Mouse (Mus musculus) kidney, adult 9 months (tissue): Measurements from ENCODE around the gene Baiap2l2.

Experiments
- DNase-seq: peaks from one replicate; pipeline ENCODE4 v3.0.0; 2022

The Baiap2l2 gene

DNA sequence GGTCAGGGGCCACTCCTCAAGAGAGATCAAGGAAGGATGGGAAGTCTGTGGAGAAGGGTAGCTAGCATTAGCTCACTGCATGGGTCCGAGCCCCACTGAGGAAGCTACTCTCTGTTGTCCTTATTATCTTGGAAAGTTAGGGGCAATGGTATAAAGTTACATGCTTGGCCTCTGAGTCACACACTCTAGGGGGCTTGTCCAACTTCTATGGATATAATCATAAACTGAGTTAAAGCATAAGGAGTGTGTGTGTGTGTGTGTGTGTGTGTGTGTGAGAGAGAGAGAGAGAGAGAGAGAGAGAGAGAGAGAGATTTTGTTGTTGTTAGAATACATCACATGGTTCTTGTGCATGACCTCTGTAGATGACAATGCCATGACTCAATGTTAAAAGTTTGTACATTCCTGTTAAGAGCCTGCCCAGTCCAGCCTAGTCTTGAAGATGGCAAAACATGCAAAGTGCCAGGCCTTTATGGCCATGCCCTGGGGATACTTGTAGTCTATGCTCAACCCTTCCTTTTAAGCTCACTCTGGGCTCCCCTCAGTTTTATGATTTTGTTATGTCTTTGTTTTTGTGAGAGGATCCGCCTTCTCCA lies 14.3 kb upstream of the Baiap2l2 start:
- no peak for DNase-seq

DNA sequence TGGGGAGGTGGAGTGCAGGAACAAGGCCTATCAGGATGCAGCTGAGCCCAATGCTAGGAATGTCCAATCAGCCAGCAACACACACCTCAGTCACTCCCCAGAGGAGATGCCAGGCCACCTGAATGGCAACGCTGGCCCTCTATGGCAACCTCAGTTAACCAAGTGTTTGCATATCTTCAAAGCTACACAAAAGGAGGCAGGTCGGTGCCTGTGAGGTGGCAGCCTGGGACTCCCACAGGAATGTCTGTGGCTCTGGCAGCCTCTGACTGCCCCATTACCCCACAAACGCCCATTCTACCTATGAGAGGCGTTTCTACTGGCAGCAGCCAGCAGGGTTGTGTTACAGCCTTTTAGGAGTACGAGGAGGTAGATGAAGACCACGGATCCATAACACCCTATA lies 13.2 kb upstream of the Baiap2l2 start:
- DNase-seq = no peak

DNA sequence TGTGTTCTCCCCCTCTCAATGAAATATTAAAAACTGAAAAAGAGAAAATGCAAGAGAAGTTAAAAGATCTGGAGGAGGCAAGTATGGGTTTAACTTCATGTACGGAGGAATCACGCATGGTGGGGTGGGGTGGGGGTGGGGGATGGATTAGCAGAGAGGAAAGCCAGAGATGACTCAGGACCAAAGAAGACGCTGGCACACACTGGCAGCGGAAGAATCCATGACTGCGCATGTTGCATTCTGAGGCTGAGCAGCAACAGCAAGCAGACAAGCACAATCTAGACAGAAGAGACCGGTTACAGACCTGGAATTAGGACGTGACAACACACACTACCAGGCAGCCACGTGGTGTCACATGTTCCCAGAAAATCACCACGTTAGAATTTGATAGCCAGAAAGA lies 7.4 kb upstream of the Baiap2l2 start:
- DNase-seq = no peak

DNA sequence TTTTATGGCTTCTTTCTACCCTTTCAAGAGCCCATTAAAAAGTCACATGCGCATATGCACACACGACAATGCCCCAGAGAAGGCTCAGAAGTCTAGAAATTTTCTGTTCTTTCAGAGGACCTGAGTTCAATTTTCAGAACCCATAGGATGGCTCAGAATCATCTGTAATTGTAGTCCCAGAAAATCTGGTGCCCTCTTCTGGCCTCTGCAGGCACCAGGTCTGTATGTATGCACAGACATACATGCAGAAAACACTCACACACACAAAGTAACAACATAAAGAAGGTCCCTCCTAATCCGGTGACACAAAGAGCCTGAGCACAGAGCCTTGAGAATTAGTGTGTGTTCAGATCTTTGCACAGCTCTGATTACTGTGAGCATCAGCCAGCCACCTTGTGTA lies 5.0 kb upstream of the Baiap2l2 start:
- DNase-seq = no peak

DNA sequence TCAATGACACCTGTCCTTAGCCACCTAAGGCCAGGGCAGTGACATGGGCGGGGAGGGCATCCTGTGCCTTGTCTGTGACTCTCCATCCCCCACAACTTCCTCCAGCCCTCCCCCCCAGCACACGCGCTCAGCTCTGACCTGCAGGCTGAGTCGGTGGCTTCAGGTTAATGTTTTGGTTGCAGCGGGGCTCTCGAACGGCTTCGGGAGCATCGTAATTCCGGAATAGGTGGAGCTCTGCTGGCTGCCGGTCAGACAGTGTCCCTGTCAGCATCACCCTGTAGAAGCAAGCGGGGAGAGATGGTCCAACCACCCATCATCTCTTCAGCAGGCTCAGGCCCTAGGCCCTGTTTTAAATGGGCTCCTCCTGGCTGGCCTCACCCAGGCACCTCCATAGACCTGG lies 4.1 kb upstream of the Baiap2l2 start:
- no peak for DNase-seq

DNA sequence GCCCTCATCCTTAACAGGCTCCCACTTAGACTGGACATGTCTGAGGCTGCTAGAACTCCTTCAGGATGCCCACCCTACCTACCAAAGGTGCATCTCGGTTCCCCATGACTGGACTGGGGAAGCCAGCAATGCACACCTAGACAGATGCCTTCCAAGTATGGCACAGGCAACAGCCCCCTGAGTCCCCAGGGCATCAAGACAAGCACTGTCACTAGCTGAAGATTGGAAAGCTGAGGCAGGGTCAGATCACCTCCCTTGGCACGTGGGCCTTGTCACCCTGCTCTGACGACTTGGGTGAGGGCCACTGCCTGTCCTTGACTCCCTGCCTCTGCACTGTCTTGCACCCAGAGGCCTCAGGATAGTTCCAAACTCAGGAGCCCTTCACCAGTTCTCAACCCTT lies 3.0 kb upstream of the Baiap2l2 start:
- DNase-seq = no peak

DNA sequence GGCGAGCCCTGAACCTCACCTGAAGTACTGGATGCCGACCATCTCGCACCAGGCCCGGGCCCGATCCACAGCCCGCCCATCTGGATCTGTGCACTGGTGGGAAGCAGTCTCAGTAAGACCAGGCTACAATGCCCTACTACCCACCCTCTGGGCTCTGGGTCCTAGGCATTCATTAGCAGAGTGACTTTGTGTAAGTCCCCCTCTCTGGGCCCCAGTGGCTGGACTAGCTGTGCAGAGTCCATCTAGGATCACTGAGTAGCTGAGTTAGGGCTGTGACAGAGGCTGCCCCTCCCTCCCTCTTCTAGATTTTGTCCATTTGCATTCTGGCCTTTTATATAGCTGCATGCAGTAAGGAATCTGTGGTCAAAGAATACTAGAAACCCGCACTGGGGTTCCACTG lies 1.8 kb upstream of the Baiap2l2 start:
- peak; percentile 60 for DNase-seq

DNA sequence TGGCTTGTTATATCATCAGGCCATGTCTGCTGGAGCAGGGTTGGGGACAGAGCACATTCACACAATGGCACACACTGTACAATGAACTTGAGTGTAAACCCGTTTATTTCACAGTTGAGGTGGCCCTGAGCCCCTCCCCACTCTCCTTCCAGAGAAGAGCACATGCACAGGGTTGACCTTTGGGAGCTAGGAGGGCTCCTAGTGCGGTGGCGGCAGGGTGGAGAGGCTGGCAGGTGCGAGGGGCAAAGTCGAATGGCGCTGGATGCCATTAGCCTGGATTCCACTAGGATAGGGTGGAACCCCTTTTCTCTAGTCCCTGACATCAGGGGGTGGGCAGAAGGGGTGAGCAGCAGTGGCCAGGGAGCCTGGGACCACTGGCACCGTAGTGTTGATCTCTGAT lies 804 bp upstream of the Baiap2l2 start:
- DNase-seq = peak; percentile 78

DNA sequence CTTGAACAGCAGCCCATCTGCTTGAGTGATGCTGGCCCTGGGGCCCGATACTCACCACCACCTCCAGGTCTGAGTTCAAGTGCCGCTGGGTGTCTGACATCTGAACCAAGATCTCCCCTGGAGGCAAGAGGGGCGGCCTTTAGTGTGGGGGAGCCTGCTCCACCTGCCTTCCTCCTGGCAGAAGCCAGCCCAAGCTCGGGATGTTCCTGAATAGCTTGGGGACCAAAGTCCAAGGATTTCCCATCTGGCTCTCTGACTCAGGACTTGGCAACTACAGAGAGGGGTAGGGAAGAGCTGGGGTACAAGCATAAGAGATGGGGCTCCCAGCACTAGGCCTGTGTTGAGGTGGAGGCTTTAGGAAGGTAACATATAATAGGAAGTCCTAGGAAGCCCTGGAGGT lies 2.0 kb downstream of the Baiap2l2 start:
- peak; percentile 79 for DNase-seq

DNA sequence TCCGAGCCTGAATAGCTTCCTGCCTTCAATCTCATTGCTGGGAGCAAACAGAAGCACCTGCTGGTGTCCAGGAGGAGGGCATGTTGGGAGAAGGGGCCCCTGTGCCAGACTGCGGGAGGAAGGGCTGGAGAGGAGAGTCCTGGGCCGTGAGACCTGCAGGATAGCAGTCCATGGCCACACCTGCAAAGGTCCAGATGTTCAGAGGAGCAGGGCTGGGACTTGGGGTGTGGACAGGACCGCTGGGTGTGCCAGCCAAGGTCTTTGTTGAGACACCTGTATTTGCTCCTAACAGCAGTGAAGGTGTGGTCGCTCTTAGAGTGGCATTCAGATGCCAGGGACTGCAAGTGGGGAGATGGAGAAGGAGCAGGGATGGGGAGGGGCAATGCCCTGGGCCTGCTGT lies 2.9 kb downstream of the Baiap2l2 start:
- no peak for DNase-seq

DNA sequence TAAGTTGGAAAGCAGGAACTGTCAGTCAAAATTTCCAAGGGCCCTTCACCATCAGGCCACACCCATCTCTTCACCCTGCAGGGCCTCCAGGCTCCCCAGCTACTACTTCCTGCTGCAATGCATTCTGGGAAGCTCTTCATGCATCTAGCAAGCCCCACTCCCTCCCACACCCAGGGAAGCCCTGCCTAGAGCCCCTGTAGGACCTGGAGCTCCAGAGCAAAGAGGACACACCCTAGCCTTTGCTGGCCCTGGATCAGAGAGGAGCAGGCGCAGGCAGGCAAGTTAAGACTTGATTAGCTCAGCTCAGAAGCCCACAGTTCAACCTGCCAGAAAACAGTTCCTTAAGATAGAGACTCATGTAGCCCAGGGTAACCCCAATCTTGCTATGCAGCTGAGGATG lies 3.9 kb downstream of the Baiap2l2 start:
- no peak for DNase-seq

DNA sequence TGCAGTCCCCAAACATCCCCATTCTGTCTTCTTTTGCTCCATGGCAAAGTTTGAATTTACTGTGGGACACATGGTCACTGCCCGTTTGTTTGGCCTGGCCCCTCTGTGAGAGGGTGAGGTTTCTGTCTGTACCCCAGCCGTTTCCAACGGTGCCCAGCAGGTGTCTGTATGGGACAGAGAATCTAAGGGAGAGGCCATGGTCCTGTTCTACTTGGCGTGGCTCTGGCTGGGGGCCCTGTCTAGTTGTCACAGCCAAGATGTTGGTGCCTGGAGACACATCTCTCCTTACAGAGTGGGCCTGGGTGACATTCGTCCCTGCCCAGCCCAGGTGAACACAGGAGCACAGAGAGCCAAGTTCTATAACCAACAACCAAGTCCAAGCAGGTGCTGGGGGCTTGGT lies 4.5 kb downstream of the Baiap2l2 start:
- no peak for DNase-seq

DNA sequence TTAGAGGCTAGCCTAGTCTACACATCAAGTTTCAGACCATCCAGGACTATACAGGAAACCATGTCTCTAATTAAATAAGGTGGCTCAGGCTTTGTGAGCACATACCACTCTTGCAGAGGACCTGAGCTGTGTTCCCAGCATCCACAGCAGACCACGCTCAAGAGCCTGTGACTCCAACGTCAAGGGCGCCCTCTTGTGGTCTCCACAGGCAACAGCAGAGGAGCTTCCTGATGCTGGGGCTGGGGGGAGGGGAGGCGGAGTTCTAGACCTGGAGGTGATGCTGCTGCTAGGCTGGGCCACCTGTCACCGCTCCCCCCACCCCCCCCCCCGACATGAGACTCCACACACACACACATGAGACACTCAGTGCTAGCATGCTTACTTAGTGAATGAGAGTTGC lies 5.1 kb downstream of the Baiap2l2 start:
- peak; percentile 49 for DNase-seq

DNA sequence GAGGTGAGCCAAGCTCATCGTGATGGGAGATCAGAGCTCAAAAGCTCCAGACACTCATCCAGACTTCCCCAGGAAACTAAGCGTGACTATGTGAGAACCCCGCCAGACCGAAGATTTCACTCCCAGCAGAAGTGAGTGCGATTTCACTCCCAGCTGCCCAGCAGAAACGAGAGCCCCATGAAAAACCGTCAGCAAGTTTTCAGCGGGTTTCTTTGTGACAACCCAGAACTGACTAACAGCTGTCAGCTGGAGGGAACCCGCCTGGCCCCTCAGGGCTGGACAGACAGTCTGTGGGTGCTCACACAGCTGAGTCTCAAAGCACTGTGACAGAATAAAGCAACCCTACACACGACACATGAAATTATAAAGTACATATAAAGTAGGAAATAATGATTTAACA lies 7.6 kb downstream of the Baiap2l2 start:
- no peak for DNase-seq

DNA sequence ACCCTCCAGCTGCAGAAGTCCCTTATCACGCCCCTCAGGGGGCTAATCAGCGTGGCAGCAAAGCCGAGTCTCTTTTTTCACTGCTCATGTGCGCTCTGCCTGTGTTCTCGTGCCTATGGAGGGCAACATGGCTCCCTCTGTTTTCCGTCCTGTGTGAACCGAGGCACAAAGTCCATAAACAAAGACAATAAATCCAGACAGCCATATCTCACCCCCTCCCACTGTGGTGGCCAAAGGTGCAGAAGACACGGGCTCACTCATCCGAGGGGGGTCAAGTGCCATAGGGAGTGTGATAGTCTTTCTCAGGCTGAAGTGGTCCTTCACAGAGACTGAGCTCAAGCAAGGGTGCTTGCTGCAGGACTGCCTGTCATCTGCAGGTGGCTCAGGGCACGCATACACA lies 12.3 kb downstream of the Baiap2l2 start:
- no peak for DNase-seq

DNA sequence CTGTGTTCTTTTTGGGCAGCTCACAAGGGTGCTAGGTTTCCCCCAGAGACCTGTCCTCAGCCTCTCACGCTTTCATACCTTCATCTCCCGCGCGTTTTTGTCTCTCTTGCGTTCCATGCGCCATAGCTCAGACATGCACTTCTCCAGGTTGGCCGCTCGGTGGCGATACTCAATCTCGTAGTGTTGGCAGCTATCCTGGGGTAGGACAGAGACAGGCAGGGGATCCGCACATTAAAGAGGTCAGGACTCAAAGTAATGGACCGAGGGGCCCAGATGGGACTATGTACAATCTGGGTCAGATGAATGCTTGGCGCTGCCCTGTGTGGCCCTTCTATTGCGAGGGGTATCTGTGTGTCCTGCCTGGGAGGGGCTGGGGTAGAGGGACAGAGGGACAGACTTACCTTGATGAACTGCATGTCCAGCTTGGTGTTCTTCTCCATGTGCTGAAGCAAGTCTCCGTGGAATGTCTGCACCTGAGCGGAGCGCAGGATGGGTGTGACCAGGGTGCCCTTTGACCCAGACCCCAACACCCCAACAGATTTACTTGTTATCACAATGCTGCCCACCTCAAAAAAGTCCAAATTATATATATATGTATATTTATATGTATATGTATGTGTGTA lies 14.1 kb downstream of the Baiap2l2 start:
- DNase-seq = no peak

DNA sequence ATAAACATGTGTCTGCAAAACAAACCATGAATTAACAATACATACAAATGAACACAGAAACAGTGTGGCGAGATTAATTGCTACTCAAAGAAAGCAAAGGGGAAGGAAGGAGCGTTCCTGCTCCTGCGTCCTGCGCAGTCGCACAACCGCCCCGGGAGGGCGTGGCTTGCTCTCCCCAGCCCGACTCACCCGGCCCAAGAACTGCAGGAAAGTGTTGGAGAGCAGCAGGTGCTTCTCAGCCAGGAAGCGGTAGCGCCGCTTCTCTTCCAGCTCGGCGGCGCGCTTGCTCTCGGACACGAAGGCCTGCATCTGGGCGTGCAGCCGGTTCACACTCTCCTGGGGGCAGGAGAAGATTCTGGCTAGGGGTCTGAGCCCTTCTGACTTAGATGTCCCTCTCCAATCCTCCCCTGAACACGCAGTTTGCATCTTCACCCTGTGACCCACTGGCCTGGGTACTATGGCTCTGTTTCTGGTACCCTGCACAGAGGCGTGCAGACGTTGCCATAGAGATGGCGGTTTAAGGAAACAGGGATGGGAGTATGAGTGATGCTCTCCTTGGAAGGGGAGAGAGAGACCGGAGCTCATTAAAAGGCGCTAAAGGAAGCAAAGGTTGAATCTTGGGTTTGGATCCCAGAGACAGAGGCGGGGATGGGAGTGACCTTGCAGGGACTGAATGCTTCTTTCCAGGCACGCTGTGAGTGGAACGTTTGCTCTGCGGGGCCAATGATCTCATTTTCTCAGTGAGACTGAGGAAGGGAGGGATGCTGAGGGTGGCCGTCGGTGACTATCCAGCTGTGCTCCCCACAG lies 14.8 kb downstream of the Baiap2l2 start:
- DNase-seq = no peak

DNA sequence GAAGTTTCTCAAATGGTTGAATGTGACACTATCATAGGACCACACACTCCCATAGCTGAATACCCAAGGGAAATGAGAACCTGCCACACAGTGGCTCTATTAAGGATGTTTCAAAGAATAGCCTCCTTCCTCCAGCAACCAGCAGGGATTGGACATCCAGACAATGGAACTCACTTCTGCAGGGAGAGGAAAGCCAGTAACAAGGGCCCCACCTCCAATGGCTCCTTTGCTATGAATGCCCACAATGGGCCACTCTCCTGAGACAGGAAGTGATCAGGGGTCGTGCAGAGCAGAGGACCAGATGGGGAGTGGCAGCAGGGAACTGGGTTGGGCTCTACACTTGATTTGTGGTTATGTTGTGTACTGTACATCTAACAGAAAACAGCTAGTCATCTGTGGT lies 16.8 kb downstream of the Baiap2l2 start:
- DNase-seq = no peak

DNA sequence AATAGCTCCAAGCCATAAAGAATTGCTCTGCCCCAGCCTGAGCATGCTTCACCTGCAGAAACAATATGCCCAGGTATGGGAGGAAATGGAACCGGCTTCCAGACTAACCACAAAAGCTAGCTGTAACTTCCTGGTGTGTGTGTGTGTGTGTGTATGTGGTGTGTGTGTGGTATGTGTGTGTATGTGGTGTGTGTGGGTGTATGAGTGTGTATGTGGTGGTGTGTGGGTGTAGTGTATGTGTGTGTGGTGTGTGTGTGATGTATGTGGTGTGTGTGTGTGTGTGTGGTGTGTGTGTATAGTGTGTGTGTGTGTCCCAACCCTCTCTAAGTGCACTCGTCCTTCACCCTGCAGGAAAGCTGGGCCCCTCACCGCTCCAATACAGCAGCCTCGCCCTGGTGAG lies 20.0 kb downstream of the Baiap2l2 start:
- DNase-seq = no peak

DNA sequence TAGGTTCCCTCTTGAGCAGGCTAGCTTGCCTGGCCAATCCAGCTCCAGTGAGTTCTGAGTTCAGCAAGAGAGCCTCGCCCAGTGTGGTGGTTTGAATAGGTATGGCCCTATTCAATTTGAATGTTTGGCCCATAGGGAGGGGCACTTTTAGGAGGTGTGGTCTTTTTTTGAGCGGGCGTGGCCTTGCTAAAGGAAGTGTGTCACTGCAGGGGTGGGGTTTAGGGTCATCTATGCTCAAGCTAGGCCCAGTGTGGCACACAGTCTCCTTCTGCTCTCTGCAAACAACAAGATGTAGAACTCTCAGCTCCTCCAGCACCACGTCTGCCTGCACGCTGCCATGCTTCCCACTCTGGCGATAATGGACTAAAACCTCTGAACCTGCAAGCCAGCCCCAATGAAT lies 21.6 kb downstream of the Baiap2l2 start:
- no peak for DNase-seq

DNA sequence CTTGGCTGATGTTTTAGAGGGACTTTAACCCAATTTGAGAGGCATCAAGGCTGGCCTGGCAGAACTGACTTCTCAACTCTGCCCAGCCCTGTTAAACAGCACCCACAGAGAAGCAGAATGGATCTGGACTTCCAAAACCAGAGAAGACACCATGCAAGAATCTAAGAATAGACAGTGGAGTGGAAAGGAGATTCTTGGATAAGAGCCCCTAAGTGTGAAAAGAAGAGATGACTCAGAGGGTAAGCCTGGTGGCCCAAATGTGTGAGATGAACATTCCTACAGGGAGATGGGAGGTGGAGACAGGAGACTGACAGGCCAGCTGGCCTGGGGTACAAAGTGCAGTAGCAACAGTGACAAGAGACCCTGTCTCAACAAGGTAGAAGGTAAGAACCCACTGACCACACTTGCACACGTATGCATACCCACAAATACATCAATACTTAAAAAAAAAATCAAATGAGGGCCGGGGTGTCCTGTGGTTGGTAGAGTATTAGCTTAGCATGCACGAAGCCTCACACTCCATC lies 22.5 kb downstream of the Baiap2l2 start:
- DNase-seq = no peak

DNA sequence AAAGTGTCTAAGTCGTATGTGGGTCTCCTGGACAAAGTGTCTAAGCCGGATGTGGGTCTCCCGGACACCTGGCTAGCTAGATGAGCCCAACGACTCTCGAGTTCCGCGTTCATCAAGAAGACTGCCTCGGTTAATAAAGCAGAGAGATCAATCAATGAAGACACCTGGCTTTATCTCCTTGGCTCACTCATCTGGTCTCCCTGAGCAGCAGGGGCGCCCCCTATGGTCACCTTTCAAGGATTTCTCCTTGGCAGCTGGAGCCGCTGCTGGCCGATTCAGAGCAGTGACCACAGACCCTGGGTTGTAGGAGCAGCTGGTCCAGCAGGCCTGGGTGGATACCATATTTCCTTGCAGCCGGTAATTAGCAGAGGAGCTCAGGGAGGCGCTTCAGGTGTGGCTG lies 23.0 kb downstream of the Baiap2l2 start:
- DNase-seq = no peak

DNA sequence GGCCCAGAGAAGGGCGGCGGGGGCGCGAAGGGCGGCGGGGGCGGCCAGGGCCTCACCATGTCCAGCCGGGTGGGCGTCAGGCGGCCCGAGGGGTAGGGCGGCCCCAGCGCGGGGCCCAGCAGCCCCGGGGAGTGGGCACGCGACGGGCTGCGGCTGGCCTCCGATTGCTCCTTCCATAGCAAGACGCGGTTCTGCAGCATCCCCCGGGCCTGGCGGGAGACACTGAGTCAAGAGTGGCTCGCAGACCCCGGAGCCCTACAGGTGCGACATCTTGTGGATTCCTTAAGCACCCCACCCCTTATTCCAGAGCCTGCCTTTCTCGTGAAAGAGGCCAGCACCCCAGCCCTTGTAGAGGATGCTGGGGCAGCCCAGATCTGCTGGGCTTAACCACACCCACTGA lies 23.6 kb downstream of the Baiap2l2 start:
- no peak for DNase-seq

DNA sequence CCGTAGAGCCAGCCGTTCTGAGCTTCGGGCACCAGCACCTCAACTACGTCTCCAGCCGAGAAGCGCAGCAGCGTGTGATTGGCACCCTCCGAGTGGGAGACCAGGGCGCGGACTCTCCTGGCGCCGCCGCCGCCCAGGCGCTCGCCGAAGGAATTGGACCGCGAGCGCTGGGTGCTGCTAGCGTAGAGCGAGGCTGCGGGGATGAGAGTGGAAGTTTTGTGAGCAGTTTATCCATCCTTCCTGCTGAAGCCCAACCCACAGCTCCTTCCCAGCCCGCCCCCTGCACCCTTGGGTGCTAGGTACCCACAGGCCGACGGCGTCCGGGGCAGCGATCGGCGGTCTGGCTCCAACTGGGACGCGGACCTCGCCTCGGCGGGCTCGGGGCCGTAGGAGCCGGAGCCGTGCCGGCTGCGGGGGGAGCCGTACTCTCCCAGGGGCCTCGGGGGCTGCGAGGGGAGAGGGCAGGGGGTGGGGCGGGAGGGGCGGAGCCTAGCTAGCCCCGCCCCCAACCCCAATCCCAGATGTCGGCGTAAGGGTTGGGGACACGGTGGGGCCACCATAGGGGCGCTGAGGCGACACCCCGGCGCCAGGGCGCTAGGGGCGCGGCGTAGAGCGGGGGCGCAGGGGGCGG lies 24.1 kb downstream of the Baiap2l2 start:
- DNase-seq = no peak
